Mouse (Mus musculus) kidney, adult 2 months (tissue): ENCODE results near the gene Dnase1l3. TPM values are rescaled to one million over a fixed set of nuclear protein-coding genes. Genes with fewer than 3 reads are reported as not detected.

Source experiments
- DNase-seq: peaks from one replicate; pipeline ENCODE4 v3.0.0; 2021
- H3K27ac ChIP-seq: fragments of 200-500 bp; 2 replicates; pipeline ENCODE4 v1.5.1; 2012; ENCODE audit warnings: low read depth, low read length, control low read depth, inconsistent platforms; ENCODE audit not compliant: insufficient read depth
- H3K27me3 ChIP-seq: fragments of 200-500 bp; replicated peaks from 2 replicates; pipeline ENCODE4 v1.6.1; 2012; ENCODE audit warnings: mild to moderate bottlenecking, moderate library complexity, low read length, inconsistent platforms; ENCODE audit not compliant: control insufficient read depth, insufficient read depth
- H3K36me3 ChIP-seq: fragments of 200-500 bp; 2 replicates; pipeline ENCODE4 v1.6.1; 2012; ENCODE audit warnings: mild to moderate bottlenecking, moderate library complexity, low read length, inconsistent platforms; ENCODE audit not compliant: control insufficient read depth, insufficient read depth
- H3K4me1 ChIP-seq: fragments of 200-500 bp; 2 replicates; pipeline ENCODE4 v1.6.1; 2011; ENCODE audit warnings: low read length; ENCODE audit not compliant: control insufficient read depth, insufficient read depth
- H3K4me3 ChIP-seq: fragments of 200-500 bp; 2 replicates; pipeline ENCODE4 v1.5.1; 2011; ENCODE audit warnings: mild to moderate bottlenecking, low read depth, low read length, control low read depth; ENCODE audit not compliant: insufficient read depth
- CTCF ChIP-seq: fragments of 200-500 bp; conservative IDR thresholded peaks from 2 replicates; pipeline ENCODE4 v1.5.1; 2011; ENCODE audit warnings: low read depth, mild to moderate bottlenecking, control low read depth, low read length, moderate library complexity, mixed read lengths; ENCODE audit not compliant: insufficient read depth, insufficient read length
- POLR2A ChIP-seq: fragments of 200-500 bp; IDR thresholded peaks from one replicate; pipeline ENCODE4 v1.6.1; 2011; ENCODE audit warnings: low read depth, low read length, control low read depth
- WGBS: fragments of 180-500 bp; shearing (Covaris S2); methylation state at CpG from one replicate; pipeline ENCODE4 v1.1.7; 2018; 5-methylcytosine and 5-hydroxymethylcytosine counted together
- polyA plus RNA-seq: library from polyadenylated mRNA; depleted of rRNA; stranded (reverse); fragments of >200 nt; gene quantifications from 2 replicates; pipeline ENCODE4 v1.2.3, GENCODE M21; 2012

Dnase1l3 gene
- polyA plus RNA-seq, 1 experiment = 3.0 TPM

DNA sequence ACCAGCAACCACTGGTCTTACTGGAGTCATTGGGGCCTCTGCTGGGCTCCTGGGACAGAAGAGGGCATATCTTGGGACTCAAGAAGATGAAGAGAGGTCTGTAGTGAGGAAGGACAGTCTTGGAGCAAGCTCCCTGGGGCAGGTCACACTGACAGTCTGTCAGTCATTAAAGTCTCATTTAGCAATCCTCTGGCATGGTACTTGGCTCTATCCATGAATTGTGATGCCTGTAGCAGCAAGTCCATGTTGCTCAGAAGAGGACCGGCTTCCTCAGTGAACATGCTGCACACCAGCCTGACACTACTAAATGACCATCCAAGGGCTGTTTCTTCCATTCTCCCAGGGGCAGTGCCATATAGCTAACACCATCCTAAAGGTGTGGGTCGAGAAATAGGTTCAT is 31.7 kb downstream of the Dnase1l3 start:
- TF ChIP-seq CTCF (no peak), POLR2A (no peak)
- WGBS = 90% methylated on average over 2 of the region's 2 CpGs
- Histone ChIP-seq H3K4me3 (no peak overlapping the region), H3K36me3 (no peaks in the 10 kb centered on the region), H3K27me3 (no peaks in the 10 kb centered on the region), H3K4me1 (no peaks in the 10 kb centered on the region), H3K27ac (no peak overlapping the region)
- no peak for DNase-seq

DNA sequence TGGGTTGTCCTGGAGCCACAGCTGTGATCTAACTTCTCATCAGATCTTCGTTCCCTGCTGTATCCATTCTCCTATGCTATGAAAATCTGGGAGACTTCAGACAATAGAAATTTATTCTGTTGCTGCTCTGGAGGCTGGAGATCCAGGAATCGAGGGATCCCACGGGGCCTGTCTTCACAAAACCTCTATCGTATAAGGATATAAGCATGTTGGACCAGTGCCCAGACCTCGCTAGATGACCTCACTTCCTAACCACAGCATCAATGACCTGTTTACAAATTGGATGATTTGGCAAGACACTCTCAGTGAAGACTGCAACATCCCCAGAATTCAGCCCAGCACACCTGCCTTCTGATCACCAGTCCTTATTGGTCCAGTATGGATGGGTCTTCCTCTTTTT is 32.7 kb downstream of the Dnase1l3 start:
- H3K27me3 ChIP-seq = no peaks in the 10 kb centered on the region
- no peak for TF ChIP-seq CTCF
- TF ChIP-seq POLR2A = no peak
- no peaks in the 10 kb centered on the region for H3K36me3 ChIP-seq
- DNase-seq = no peak
- H3K4me3 ChIP-seq = no peak overlapping the region
- 60% methylated on average over 5 of the region's 5 CpGs for WGBS
- H3K4me1 ChIP-seq = no peaks in the 10 kb centered on the region
- no peak overlapping the region for H3K27ac ChIP-seq

DNA sequence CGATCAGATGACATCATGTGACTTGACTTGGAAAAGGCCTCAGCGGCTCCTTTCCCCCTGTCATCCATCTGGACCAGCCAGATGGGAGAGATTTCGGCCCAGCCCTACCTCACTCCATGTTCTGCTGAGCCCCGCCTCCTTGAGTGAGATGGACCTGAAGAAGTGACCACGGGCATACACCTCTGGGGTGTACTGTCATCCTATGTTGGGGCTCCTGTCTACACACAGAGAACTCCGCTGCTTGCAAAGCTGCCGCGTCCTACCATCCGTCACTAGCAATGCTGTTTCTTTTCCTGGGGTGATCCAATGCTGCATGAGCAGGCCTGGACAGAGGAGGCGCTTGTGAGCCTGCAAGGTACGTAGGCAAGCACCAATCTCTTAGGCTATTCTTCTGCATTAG is 33.8 kb downstream of the Dnase1l3 start:
- no peak for DNase-seq
- H3K4me3 ChIP-seq = no peak overlapping the region
- H3K27me3 ChIP-seq = no peaks in the 10 kb centered on the region
- 68% methylated on average over 11 of the region's 11 CpGs for WGBS
- H3K36me3 ChIP-seq = no peaks in the 10 kb centered on the region
- H3K27ac ChIP-seq = no peak overlapping the region
- TF ChIP-seq POLR2A = no peak
- TF ChIP-seq CTCF = peak; percentile 46; the same call in 1 of the 2 replicates
- H3K4me1 ChIP-seq = no peaks in the 10 kb centered on the region

DNA sequence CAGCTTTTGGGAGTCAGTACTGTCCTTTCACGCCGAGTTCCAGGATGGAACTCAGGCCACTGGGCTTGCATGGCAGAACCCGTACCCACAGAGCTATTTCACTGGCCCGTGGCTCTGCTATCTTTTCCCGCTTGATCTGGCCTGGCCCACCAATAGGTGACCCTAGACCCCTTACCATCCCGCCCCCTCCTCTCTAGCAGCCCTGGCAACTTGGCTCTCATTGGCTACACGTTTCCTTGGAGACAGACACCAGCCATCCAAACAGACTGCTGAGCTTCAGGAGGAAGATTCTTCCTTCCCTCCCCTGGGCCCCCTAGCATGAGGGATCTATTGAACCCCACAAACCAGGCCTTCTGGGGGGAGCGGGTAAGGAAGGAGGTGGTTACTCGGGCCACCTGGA is 37.3 kb downstream of the Dnase1l3 start, which contains the start of gene Gm45521:
Gm45521 (plus strand) TSS at position 240 of the 400 bp plus-strand sequence.
- WGBS = 76% methylated on average over 9 of the region's 9 CpGs
- no peak for DNase-seq
- TF ChIP-seq POLR2A (no peak), CTCF (no peak)

DNA sequence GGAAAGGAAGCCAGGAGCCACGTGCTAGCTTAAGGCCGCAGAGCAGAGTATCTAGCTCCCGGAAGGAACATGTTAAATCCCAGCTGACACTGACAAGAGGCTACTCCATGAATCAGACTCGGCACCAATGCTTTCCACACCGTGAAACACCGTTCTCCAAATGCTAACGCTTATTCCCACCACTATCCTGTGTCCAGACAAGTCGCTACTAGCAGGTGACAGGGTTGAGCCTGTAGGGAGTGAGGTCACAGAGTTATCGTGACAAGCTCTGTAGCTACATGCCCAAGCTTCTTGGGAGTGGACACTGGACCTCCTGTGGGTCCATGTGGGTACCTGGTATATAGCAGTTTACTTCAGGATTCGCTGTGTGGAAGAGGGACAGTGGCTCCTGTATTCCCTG is 37.9 kb downstream of the Dnase1l3 start:
- TF ChIP-seq POLR2A (no peak), CTCF (no peak)
- Histone ChIP-seq H3K27me3 (no peaks in the 10 kb centered on the region), H3K4me1 (no peaks in the 10 kb centered on the region), H3K36me3 (no peaks in the 10 kb centered on the region), H3K27ac (no peak overlapping the region), H3K4me3 (no peak overlapping the region)
- 72% methylated on average over 10 of the region's 10 CpGs for whole genome bisulfite sequencing
- DNase-seq = no peak

More for the DNA sequence above, 37.3 kb downstream of the Dnase1l3 start, which contains the start of gene Gm45521:
- Histone ChIP-seq H3K36me3 (no peaks in the 10 kb centered on the region), H3K4me1 (no peaks in the 10 kb centered on the region), H3K27me3 (no peaks in the 10 kb centered on the region), H3K4me3 (no peak within 1 kb of the TSS), H3K27ac (no peak within 1 kb of the TSS)

DNA sequence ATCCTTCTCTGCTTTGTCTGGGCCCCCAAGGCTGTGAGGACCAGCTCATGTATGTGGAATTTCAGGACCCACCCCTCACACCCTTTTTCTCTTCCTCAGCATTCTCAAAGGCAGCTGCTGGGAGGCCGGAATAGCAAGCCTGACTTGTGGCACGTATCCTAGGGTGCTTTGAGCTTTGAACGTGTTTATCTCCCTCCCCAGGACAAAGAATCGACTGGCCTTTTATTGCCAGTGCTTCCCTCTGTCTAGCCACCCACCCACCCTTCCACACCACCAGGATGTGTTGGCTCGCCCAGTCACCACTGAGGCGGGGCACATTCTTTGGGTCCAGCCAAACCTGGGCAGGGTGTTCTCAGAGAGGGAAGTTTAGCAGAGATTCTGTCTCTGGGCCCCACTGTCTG is 40.3 kb downstream of the Dnase1l3 start:
- no peak for DNase-seq

DNA sequence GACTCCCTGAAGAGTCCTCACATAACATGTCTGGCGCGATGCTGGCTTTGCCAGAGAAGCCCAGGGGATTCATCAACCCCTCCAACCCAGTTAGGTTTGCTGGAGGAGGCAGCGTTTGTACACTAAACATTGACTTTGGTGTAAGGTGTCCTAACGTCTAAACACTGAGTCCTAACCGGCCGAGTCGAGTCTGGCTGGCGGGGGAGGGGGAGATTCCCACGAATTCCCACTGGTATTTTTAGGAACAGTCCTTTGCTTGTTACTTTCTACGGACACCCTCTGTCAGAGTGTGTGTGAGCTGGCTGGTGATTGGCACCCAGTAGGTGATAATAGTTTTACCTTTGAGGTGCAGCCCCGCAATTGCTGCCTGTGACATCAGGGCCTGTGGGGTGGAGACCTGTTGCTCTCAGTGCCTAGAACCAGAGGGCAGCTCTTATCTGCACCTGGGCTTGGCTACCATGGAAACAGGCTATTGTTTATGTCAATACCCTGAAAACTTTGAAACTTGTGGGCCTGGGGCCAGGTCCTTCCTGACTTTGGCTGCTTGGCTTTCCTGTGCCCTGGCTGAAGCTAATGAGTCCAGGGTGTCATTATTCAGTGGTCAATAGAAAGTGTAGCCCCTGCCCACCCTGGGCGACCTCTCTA is 41.6 kb downstream of the Dnase1l3 start:
- H3K27ac ChIP-seq = peak overlapping the region; percentile 25
- peak; percentile 59 for DNase-seq
- no peaks in the 10 kb centered on the region; the same call in none of the 2 replicates for H3K36me3 ChIP-seq
- WGBS = 29% methylated on average over 12 of the region's 12 CpGs
- no peaks in the 10 kb centered on the region for H3K4me1 ChIP-seq
- no peak for TF ChIP-seq CTCF
- TF ChIP-seq POLR2A = no peak
- H3K4me3 ChIP-seq = no peak overlapping the region
- H3K27me3 ChIP-seq = no peaks in the 10 kb centered on the region

More for the DNA sequence above, 40.3 kb downstream of the Dnase1l3 start:
- TF ChIP-seq CTCF = no peak
- Histone ChIP-seq H3K27ac (no peak overlapping the region), H3K4me3 (no peak overlapping the region), H3K27me3 (no peaks in the 10 kb centered on the region), H3K4me1 (no peaks in the 10 kb centered on the region), H3K36me3 (no peaks in the 10 kb centered on the region; the same call in none of the 2 replicates)
- WGBS = 55% methylated on average over 6 of the region's 6 CpGs

DNA sequence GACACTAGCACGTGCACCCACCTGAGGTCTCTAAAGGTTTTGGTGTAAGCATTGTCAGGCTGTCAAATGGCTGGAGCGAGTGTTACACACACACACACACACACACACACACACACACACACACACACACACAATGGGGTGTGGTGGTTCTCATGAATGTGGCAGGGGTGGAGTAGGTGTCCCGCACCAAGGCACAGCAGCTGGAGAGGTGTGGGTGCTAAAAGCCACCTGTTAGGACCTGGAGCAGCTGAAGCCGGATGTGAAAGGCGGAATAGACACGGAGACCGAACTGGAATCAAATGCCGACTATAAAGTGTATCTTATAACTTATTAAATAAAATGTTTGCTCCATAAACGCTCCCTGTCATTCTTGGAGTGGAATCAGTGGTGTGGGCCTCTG is 43.1 kb downstream of the Dnase1l3 start:
- no peak overlapping the region for H3K4me3 ChIP-seq
- H3K27me3 ChIP-seq = no peaks in the 10 kb centered on the region
- no peaks in the 10 kb centered on the region for H3K4me1 ChIP-seq
- no peak overlapping the region; the same call in 1 of the 2 replicates for H3K27ac ChIP-seq
- DNase-seq = no peak
- TF ChIP-seq POLR2A = no peak
- TF ChIP-seq CTCF = no peak
- WGBS = 85% methylated on average over 9 of the region's 9 CpGs
- no peaks in the 10 kb centered on the region; the same call in none of the 2 replicates for H3K36me3 ChIP-seq
